Mouse (Mus musculus): ENCODE data around the gene Yap1.

Yap1 gene

GRCm38 (mm10) chr9:8004370-8004991 is at the start of gene Yap1:
Yap1 (minus strand) TSS chr9:8004596.
- peak; percentile 99 for DNase-seq (ENCODE audit: inconsistent ontology term)

DNA sequence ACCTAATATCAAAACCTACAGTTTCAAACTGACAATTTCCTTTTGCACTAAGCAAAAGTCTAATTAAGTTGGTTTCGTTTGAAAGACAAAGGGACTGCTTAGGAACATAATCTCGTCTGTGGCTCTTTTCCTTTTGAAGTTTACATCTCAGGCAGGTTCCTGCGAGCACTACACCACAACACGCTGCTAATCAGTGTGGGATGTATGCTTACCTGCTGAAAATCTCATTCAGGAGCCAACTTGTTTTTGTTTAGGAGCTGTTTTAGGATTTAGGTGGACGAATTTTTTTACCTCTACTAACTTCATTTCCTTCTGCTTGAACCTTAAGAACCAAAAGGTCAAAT is 38.6 kb upstream of the Yap1 start:
- no peak for DNase-seq (ENCODE audit: inconsistent ontology term)

- DNase-seq (ENCODE audit: inconsistent ontology term): peak; percentile 98
These were observed 38.1 kb upstream of the Yap1 start, which contains the start of gene Cfap300 for GRCm38 (mm10) chr9:8042338-8043043. Cfap300 (minus strand) TSS chr9:8042823.

DNA sequence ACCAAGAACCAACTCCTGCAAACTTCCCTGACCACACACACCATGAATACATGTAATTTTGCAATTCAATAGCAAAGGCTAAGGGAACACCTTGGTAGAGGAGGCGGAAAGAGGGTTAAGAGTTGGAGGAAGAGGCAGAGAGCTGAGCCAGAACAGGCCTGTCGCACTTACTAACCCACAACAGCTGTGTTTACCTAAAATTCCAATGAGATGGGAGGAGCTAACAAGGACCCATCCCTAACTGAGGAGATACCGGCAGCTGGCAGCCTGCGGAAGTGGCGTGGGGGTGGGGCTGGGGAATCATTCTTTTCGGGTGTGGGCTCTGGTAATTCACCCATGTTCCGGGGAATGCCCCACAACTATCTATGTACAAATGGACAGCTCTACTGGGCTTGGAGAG is 31.1 kb upstream of the Yap1 start:
- no peak for DNase-seq (ENCODE audit: inconsistent ontology term)

- DNase-seq (ENCODE audit: inconsistent ontology term): no peak
These were observed 30.7 kb upstream of the Yap1 start for GRCm38 (mm10) chr9:8035091-8035490.

DNA sequence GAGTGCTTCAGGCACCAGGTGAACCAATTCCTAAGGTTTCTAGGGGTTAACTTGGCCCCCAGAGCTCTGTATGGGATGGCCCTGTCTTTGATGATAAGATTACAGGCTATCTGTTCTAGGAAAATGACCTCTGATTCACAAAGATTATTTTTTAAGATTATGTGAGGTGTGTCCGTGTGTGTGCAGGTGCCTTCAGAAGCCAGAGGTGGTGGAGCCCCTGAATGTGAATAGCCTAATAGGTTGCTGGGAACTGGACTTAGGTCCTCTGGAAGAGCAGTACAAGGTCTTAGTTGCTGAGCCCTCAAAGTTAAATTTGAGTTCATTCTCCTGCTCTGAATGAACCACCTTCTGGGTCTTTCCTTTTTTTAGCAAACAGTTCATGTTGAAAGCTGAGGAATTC is 29.7 kb upstream of the Yap1 start:
- DNase-seq (ENCODE audit: inconsistent ontology term): no peak

DNA sequence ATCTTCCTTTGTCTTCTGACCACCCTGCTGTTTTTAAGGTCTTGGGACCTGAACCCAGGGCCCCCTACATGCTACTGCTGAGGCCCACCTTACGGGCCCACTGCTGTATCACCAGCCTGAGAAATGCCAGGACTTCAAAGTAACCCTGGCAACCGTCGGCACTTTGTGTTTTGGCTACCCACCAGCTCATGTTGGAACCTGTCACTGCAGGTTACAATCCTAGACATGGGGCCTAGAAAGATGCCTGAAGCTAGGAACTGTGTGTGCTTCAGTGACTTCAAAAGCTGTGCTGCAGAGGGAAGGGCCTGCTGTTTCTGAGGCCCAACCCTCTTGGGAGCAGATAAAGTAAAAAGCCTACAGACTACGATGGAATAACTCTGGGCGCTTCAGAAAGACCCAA is 28.5 kb upstream of the Yap1 start:
- DNase-seq (ENCODE audit: inconsistent ontology term): no peak

DNA sequence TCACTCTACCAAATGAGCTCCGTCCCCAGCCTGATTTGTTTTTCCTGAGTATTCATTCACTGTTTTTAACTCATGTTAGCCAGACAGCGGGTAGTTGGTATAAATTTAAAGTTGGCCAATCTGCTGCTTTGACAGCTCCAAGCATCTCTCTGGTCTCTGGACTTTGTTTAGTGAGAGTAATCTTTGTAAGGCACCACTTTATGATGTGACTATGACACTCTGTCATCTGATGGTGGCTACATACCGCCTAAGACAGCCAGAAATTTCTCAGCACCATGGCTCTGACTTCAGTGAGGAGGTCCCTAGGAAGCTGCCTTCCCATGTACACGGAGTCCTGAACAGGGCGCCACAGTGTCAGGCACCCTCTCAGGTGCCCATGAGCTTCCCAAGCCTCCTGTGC is 14.2 kb upstream of the Yap1 start:
- DNase-seq (ENCODE audit: inconsistent ontology term): no peak

DNA sequence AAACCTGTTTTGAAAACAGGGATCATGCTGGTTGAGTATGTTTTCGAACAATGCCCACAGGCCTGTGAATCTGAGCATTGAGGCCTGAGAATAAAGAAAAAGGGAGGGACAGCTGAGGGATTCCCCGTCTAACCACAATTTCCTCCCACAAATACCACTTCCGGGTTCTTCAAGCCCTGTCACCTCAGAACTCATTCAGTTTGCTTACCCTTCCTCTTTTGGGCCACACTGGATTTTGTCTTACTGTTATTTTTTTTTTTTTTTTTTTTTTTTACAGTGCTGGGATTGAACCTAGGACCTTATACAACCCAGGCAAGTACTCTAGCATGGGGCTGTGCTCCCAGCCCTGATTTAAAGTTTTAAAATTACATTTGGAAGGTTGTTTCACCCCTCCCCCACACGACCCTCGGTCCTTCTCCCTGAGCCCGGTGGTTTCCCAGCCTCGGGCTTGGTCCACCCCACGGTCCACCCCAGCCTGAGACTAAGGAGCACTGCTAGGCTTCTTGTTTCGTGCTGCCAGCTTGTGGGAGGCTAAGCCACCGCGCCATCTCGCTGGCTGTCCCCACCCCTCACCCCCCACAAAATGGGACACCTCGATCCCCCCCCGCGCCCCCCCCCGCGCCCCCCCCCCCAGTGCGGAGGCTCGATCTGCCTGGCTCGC is 13.0 kb upstream of the Yap1 start:
- DNase-seq (ENCODE audit: inconsistent ontology term): no peak

DNA sequence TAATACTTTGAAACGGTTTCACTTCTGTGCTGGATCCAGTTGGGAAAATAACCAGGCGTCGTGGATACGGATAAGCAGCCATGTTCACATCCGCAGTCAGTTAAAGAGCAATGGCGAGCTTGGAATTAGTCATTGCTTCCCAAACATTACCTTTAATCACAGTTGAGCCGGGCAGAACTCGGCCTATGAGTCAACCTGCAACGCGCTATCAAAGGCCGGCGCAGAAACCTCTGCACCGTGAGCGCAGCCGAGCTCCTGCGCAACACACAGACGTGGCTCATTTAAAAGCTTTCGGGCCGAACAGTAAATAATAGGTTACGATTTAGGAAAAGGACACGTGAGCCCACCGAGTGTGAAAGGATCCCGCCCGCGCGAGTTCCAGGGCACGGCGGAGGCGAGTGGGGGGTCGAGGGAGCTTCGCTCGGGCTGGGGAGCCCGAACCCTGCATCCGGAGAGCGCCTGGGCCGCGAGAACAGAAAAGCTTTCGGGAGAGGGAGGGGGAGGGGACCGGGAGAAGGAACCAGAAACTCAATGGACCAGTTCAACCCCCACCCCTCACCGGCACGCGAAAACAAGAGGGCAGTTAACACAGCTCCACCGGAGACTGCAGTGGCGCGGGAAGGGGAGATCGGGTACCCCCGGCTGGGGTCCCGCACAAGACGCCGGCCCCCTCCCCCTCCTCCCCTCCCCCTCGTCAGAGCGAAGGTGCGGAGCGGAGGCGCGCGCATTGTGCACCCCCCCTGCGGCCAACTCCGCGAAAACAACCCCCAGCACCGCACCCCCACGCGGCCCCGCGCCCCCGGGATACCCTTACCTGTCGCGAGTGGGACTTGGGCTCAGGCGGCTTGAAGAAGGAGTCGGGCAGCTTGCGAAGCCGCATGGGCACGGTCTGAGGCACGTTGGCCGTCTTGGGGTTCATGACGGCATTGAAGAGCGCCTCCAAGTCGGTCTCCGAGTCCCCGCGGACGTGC is 810 bp downstream of the Yap1 start:
- peak; percentile 87 for DNase-seq (ENCODE audit: inconsistent ontology term)

GRCm38 (mm10) chr9:8002806-8003205 is 1.6 kb downstream of the Yap1 start:
- peak; percentile 43 for DNase-seq (ENCODE audit: inconsistent ontology term)

- no peak for DNase-seq (ENCODE audit: inconsistent ontology term)
These were observed 3.0 kb downstream of the Yap1 start for GRCm38 (mm10) chr9:8001352-8001751.

- peak; percentile 27 for DNase-seq (ENCODE audit: inconsistent ontology term)
These were observed 10.1 kb downstream of the Yap1 start for GRCm38 (mm10) chr9:7994275-7994674.

DNA sequence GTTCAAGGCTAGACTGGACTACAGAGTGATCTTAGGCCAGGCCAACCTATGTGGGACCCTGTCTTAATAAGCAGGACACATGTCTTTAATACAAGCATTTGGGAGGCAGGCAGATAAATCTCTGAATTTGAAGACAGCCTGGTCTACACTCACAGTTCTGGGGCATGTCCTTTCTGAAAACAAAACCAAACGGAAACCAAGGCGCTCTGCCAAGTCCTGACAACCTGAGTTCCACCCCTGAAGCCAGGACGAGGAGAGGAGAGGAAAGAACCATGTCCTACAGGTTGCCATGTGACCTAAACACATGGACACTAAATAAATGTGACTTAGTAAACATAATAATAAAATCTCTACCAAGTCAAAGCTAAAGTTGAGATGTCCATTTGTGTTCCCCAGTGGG is 11.7 kb downstream of the Yap1 start:
- DNase-seq (ENCODE audit: inconsistent ontology term): no peak

DNA sequence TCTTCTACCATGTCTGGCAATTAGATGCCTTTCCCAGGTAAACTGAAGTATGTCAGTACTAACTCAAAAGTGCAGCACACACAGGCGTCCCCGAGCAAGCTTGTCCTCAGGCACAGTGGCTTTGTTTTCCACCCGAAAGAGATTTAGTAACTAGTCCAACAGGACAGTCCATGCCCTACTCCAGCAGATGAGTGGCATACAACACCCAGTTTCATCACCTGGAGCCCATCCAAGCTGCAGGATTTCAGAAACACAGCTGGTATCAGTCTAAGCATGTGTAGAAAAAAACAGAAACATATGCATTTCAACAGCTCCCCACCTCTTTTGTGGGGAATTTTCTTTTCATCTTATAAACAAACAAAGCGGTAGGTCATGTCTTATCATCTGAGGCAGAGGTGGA is 13.5 kb downstream of the Yap1 start:
- DNase-seq (ENCODE audit: inconsistent ontology term): no peak

GRCm38 (mm10) chr9:7987119-7987518 is 17.3 kb downstream of the Yap1 start:
- no peak for DNase-seq (ENCODE audit: inconsistent ontology term)

DNA sequence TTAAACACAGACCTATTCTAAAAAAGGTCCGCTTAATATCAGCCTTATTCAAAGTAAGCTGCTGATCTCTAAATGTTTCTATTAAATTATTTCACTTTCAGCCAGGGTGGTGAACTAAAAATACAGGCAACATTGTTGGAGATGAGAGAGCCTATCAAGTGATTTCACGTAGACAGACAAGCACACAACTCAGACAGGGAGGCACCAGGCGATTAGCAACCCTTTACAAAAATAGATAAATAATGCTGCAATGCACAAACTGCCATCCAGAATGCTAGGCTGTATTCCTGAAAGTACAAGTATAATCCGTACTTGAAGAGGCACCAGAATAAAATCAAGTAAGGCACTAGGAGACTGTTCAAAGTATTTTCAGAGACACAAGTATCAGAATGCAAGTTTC is 20.1 kb downstream of the Yap1 start:
- DNase-seq (ENCODE audit: inconsistent ontology term): no peak

DNA sequence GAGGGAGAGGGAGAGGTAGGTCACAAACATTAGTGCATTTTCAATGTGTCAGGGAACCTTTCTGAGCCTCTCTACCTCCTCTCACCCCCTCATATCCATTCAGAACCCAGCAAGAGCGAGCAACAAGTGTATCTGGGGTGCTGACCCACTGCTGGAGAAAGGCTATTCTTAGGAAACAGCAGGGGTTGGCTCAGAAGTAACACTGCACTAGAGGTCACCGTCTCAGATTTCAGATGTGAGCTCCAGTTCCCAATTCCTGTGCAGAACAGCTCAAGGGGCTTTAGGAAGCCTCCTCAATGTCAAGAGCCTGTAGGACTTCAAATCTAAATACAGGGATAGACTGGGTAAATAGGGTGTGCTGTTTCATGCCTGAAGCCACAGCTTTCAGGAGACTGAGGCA is 20.7 kb downstream of the Yap1 start:
- DNase-seq (ENCODE audit: inconsistent ontology term): no peak

- DNase-seq (ENCODE audit: inconsistent ontology term): no peak
These were observed 24.2 kb downstream of the Yap1 start for GRCm38 (mm10) chr9:7980162-7980561.

DNA sequence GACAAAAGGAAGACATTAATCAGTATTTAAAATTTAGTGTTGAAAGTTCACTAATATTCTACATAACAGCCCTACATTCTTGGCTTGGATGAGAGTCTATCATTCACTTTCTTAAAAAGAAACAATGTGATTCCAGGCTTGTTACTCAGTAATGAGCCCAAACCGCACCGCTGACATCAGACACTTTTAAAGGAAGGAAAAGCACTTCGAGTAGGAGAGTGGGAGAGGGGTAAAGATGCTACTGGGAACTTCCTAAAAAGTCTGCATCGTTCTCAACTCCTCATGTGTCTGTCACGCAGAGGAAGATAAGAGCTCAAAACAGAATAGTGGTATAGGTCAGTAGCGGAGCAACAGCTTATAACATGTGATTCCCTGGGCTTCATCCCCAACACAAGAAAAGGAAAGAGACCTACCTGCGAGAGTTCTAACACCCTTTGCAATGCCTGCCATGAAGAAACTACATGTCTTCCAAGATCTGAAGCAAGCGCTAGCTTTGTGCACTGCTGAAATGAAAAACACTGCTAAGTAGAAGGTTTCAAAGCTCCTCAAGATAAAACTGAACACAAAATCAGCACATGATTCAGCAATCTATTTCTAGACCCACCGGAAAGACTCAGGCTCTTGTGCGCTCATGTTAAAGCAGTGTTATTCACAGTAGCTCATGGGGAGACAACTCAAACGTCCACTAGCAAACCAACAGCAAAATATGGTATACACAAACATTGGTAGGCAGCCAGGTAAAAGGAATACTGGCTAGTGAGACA is 25.1 kb downstream of the Yap1 start:
- no peak for DNase-seq (ENCODE audit: inconsistent ontology term)

DNA sequence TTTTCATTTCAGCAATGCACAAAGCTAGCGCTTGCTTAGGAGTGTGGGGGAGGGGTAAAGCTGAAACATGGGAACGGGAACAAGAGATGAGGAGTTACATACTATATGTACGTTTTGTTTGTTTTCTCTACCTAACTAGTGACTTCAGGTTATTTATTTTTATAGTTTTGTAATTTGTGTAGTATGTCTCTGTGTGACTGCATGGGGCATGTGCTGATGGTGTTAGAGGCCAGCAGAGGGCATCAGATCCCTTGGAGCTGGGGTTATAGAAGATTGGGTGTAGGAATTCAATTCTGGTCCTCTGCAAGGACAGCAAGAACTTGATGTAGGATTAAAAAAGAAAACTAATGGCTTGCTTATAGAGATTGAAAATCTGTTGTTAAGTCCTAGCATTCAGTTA is 25.9 kb downstream of the Yap1 start:
- DNase-seq (ENCODE audit: inconsistent ontology term): no peak

Measured in Muller cell, postnatal 12 days (primary cell).